Mouse (Mus musculus): ENCODE data around the gene 2310050C09Rik.
A peak's percentile ranks its signal among the peaks of the same experiment; 100 is the strongest.

The 2310050C09Rik gene

GRCm38 (mm10) chr3:92870116-92870515 lies at the start of gene 2310050C09Rik:
Gene 2310050C09Rik (minus strand): TSS chr3:92870216.
- no peak for DNase-seq

- DNase-seq, result no peak
Observed at GRCm38 (mm10) chr3:92907571-92907970, 37.6 kb upstream of the 2310050C09Rik start.

- no peak for DNase-seq
Observed at GRCm38 (mm10) chr3:92905182-92905581, 35.2 kb upstream of the 2310050C09Rik start.

GRCm38 (mm10) chr3:92903640-92904039 lies 33.6 kb upstream of the 2310050C09Rik start:
- DNase-seq, result no peak

- DNase-seq, result peak; percentile 12
Observed at GRCm38 (mm10) chr3:92902992-92903391, 33.0 kb upstream of the 2310050C09Rik start.

- DNase-seq, result no peak
Observed at GRCm38 (mm10) chr3:92894489-92894888, 24.5 kb upstream of the 2310050C09Rik start.

GRCm38 (mm10) chr3:92894063-92894462 lies 24.0 kb upstream of the 2310050C09Rik start:
- DNase-seq, result peak; percentile 63

GRCm38 (mm10) chr3:92874180-92874579 lies 4.2 kb upstream of the 2310050C09Rik start:
- no peak for DNase-seq

- DNase-seq, result no peak
Observed at GRCm38 (mm10) chr3:92851186-92851585, 18.8 kb downstream of the 2310050C09Rik start, which contains the start of gene Lce1l. Gene Lce1l (minus strand): TSS chr3:92851286.

GRCm38 (mm10) chr3:92827108-92827507 lies 42.9 kb downstream of the 2310050C09Rik start, which contains the start of gene Kprp:
Gene Kprp (minus strand): TSS chr3:92827247.
- no peak for DNase-seq

- no peak for DNase-seq
Observed at GRCm38 (mm10) chr3:92825808-92826207, 44.2 kb downstream of the 2310050C09Rik start.
